Mouse (Mus musculus) intestine, embryonic 14.5 days (tissue): ENCODE measurements at regions not wholly inside any gene's neighbourhood (a gene's known extent, or its start where the extent isn't known, plus 50 kb on each side); places are given as distances from the start of the nearest gene placed in this dataset.

Experiments
- ATAC-seq: fragments of 200-750 bp; cut with Nextera tagmentation; replicated peaks from 2 replicates; pipeline ENCODE4 v1.8.0; 2017; ENCODE audit warnings: low read depth, moderate number of reproducible peaks, moderate TSS enrichment, moderate library complexity; ENCODE audit not compliant: low FRiP score, low TSS enrichment
- DNase-seq: peaks from one replicate; pipeline ENCODE4 v3.0.0-alpha.2; 2018; ENCODE audit warnings: low spot score
- H3K27ac ChIP-seq: fragments of 300-500 bp; sonication (generic); 2 replicates; pipeline ENCODE4 v1.5.1; 2014; ENCODE audit warnings: low read depth, mild to moderate bottlenecking, control low read depth
- H3K27me3 ChIP-seq: fragments of 300-500 bp; sonication (generic); replicated peaks from 2 replicates; pipeline ENCODE4 v1.6.1; 2014; ENCODE audit warnings: low read length, control low read depth; ENCODE audit not compliant: control insufficient read depth, insufficient read depth
- H3K36me3 ChIP-seq: fragments of 300-500 bp; sonication (generic); 2 replicates; pipeline ENCODE4 v1.6.1; 2014; ENCODE audit warnings: low read length, control low read depth; ENCODE audit not compliant: control insufficient read depth, insufficient read depth
- H3K4me1 ChIP-seq: fragments of 300-500 bp; sonication (generic); replicated peaks from 2 replicates; pipeline ENCODE4 v1.6.1; 2014; ENCODE audit warnings: low read length, control low read depth, mixed read lengths; ENCODE audit not compliant: control insufficient read depth, insufficient read depth
- H3K4me2 ChIP-seq: fragments of 300-500 bp; sonication (generic); 2 replicates; pipeline ENCODE4 v1.6.1; 2014; ENCODE audit warnings: low read length
- H3K4me3 ChIP-seq: fragments of 300-500 bp; sonication (generic); 2 replicates; pipeline ENCODE4 v1.5.1; 2014; ENCODE audit warnings: low read depth, low read length, control low read depth, mixed read lengths
- H3K9ac ChIP-seq: fragments of 300-500 bp; sonication (generic); 2 replicates; pipeline ENCODE4 v1.6.1; 2014; ENCODE audit warnings: mild to moderate bottlenecking, low read length
- H3K9me3 ChIP-seq: fragments of 300-500 bp; sonication (generic); 2 replicates; pipeline ENCODE4 v1.6.1; 2016; ENCODE audit warnings: low read length, control low read depth; ENCODE audit not compliant: control insufficient read depth
- WGBS: fragments of 180-500 bp; shearing (Covaris S2); extraction: QIAGEN DNeasy Blood & Tissue Kit; methylation state at CpG from one replicate; pipeline ENCODE4 v1.1.7; 2014; 5-methylcytosine and 5-hydroxymethylcytosine counted together

DNA sequence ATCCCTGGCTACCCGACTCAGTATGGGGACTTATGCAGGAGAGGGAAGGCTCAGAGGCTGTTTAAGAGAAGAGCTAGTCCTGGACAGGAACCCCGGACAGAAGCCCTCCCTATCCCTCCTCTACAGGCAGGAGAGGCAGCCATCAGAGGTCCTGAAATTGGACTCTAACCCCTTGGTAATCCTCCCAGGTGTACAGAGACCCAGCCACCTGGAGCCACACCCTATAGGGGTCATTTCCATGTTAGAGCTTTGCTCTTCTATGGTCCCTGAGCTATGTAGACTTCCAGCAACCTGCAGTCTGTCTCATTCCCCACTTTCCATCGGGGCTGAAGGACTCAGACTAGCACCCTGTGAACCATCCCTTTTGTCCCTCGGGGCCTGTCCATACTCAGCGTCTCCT is 84.2 kb upstream of the Rpl38 start:
- no peak; the same call in 1 of the 2 replicates for ATAC-seq

GRCm38 (mm10) chr11:114579986-114580385 is 88.3 kb upstream of the Rpl38 start:
- no peak overlapping the region for H3K4me2 ChIP-seq
- no peaks in the 10 kb centered on the region for H3K4me1 ChIP-seq
- WGBS, result 73% methylated on average over 2 of the region's 2 CpGs
- DNase-seq (no peak), ATAC-seq (no peak)
- no peaks in the 10 kb centered on the region for H3K36me3 ChIP-seq
- no peak overlapping the region for H3K9ac ChIP-seq
- H3K27ac ChIP-seq, result no peak overlapping the region
- no peak overlapping the region for H3K4me3 ChIP-seq
- H3K9me3 ChIP-seq, result peaks cover 4% of the 10 kb centered on the region; the same call in 1 of the 2 replicates
- no peaks in the 10 kb centered on the region for H3K27me3 ChIP-seq

More for the DNA sequence above, 84.2 kb upstream of the Rpl38 start:
- no peaks in the 10 kb centered on the region; the same call in 1 of the 2 replicates for H3K9me3 ChIP-seq
- H3K36me3 ChIP-seq, result no peaks in the 10 kb centered on the region
- DNase-seq, result no peak
- no peak overlapping the region for H3K9ac ChIP-seq
- no peaks in the 10 kb centered on the region for H3K27me3 ChIP-seq
- H3K4me1 ChIP-seq, result no peaks in the 10 kb centered on the region
- 79% methylated on average over 5 of the region's 5 CpGs for WGBS
- no peak overlapping the region for H3K4me2 ChIP-seq
- H3K27ac ChIP-seq, result no peak overlapping the region
- no peak overlapping the region for H3K4me3 ChIP-seq

GRCm38 (mm10) chr11:114578551-114578950 is 89.8 kb upstream of the Rpl38 start:
- Histone ChIP-seq H3K9ac (no peak overlapping the region), H3K9me3 (peaks cover 4% of the 10 kb centered on the region; the same call in 1 of the 2 replicates), H3K27me3 (no peaks in the 10 kb centered on the region), H3K4me2 (no peak overlapping the region), H3K27ac (no peak overlapping the region), H3K4me3 (no peak overlapping the region), H3K4me1 (no peaks in the 10 kb centered on the region), H3K36me3 (no peaks in the 10 kb centered on the region)
- 85% methylated on average over 6 of the region's 6 CpGs for WGBS
- DNase-seq, result no peak
- no peak for ATAC-seq

- no peaks in the 10 kb centered on the region for H3K36me3 ChIP-seq
- DNase-seq (no peak), ATAC-seq (no peak)
- no peak overlapping the region for H3K9ac ChIP-seq
- H3K4me1 ChIP-seq, result no peaks in the 10 kb centered on the region
- H3K27ac ChIP-seq, result no peak overlapping the region
- H3K9me3 ChIP-seq, result peaks cover 4% of the 10 kb centered on the region; the same call in 1 of the 2 replicates
- H3K27me3 ChIP-seq, result no peaks in the 10 kb centered on the region
- H3K4me2 ChIP-seq, result no peak overlapping the region
- no peak overlapping the region for H3K4me3 ChIP-seq
- WGBS, result 79% methylated on average over 8 of the region's 8 CpGs
Measured at GRCm38 (mm10) chr11:114576803-114577202, 91.5 kb upstream of the Rpl38 start.

GRCm38 (mm10) chr11:114571144-114571869 is 97.0 kb upstream of the Rpl38 start:
- Histone ChIP-seq H3K4me3 (no peak overlapping the region), H3K9ac (no peak overlapping the region), H3K36me3 (no peaks in the 10 kb centered on the region), H3K4me2 (peak overlapping the region; percentile 18; the same call in 1 of the 2 replicates), H3K27ac (no peak overlapping the region), H3K27me3 (peaks cover 14% of the 10 kb centered on the region; the same call in 1 of the 2 replicates), H3K4me1 (peaks cover 4% of the 10 kb centered on the region; the same call in 1 of the 2 replicates), H3K9me3 (0 out of 2 replicates have a peak, but pooled peaks cover 7% of the 10 kb centered on the region)
- DNase-seq (no peak), ATAC-seq (no peak)
- 44% methylated on average over 20 of the region's 20 CpGs for WGBS

GRCm38 (mm10) chr11:114570076-114570475 is 98.2 kb upstream of the Rpl38 start:
- Histone ChIP-seq H3K9me3 (0 out of 2 replicates have a peak, but pooled peaks cover 3% of the 10 kb centered on the region), H3K4me3 (no peak overlapping the region), H3K36me3 (no peaks in the 10 kb centered on the region), H3K27ac (no peak overlapping the region), H3K9ac (no peak overlapping the region), H3K27me3 (peaks cover 14% of the 10 kb centered on the region; the same call in 1 of the 2 replicates), H3K4me2 (no peak overlapping the region), H3K4me1 (peaks cover 4% of the 10 kb centered on the region; the same call in 1 of the 2 replicates)
- 97% methylated on average over 5 of the region's 5 CpGs for WGBS
- ATAC-seq (no peak), DNase-seq (no peak)

- H3K9ac ChIP-seq, result no peak overlapping the region
- WGBS, result 14% methylated on average over 21 of the region's 21 CpGs
- H3K27ac ChIP-seq, result no peak overlapping the region
- peaks cover 4% of the 10 kb centered on the region for H3K4me1 ChIP-seq
- H3K4me3 ChIP-seq, result no peak overlapping the region
- DNase-seq (no peak), ATAC-seq (no peak)
- no peak overlapping the region for H3K4me2 ChIP-seq
- H3K9me3 ChIP-seq, result 0 out of 2 replicates have a peak, but pooled peaks cover 2% of the 10 kb centered on the region
- no peaks in the 10 kb centered on the region for H3K36me3 ChIP-seq
- peaks cover 14% of the 10 kb centered on the region; the same call in 1 of the 2 replicates for H3K27me3 ChIP-seq
Measured at GRCm38 (mm10) chr11:114567814-114568800, 100.2 kb upstream of the Rpl38 start.

GRCm38 (mm10) chr11:114567045-114567780 is 101.1 kb upstream of the Rpl38 start:
- Histone ChIP-seq H3K4me1 (peaks cover 4% of the 10 kb centered on the region), H3K4me3 (no peak overlapping the region), H3K36me3 (no peaks in the 10 kb centered on the region), H3K9ac (no peak overlapping the region), H3K9me3 (0 out of 2 replicates have a peak, but pooled peaks cover 2% of the 10 kb centered on the region), H3K4me2 (no peak overlapping the region), H3K27ac (no peak overlapping the region), H3K27me3 (peaks cover 14% of the 10 kb centered on the region; the same call in 1 of the 2 replicates)
- DNase-seq, result no peak
- 15% methylated on average over 20 of the region's 20 CpGs for WGBS
- ATAC-seq, result no peak
